Mouse (Mus musculus): ENCODE measurements around the gene Gramd4.
A peak's percentile ranks its signal among the peaks of the same experiment; 100 is the strongest.
"Not testable (repeated sequence)": the region's sequence is repeated elsewhere in the genome, so short reads cannot be mapped to it uniquely, and the experiment has no call there.

Gramd4 gene

GRCm38 (mm10) chr15:86167787-86168504, 110.5 kb downstream of the Gramd4 start:
- no peak for DNase-seq

GRCm38 (mm10) chr15:86168505-86168867, 111.0 kb downstream of the Gramd4 start:
- peak in 1 of 2 experiments; percentile 50 for DNase-seq

- DNase-seq: no peak
These were observed 111.7 kb downstream of the Gramd4 start for GRCm38 (mm10) chr15:86168941-86169816.

GRCm38 (mm10) chr15:86169817-86170110, 112.3 kb downstream of the Gramd4 start:
- DNase-seq: peak; percentile 50 to 63

- no peak for DNase-seq
These were observed 113.8 kb downstream of the Gramd4 start for GRCm38 (mm10) chr15:86171316-86171715.

GRCm38 (mm10) chr15:86172124-86172523, 114.6 kb downstream of the Gramd4 start:
- DNase-seq: no peak

GRCm38 (mm10) chr15:86172526-86172925, 115.0 kb downstream of the Gramd4 start:
- no peak for DNase-seq

GRCm38 (mm10) chr15:86173136-86173985, 115.9 kb downstream of the Gramd4 start:
- peak in 1 of 2 experiments; percentile 57 for DNase-seq

GRCm38 (mm10) chr15:86175253-86176050, 118.0 kb downstream of the Gramd4 start:
- DNase-seq: no peak

GRCm38 (mm10) chr15:86176166-86176565, 118.7 kb downstream of the Gramd4 start:
- DNase-seq: no peak

- DNase-seq: no peak
These were observed 119.5 kb downstream of the Gramd4 start for GRCm38 (mm10) chr15:86176771-86177702.

GRCm38 (mm10) chr15:86177703-86178251, 120.3 kb downstream of the Gramd4 start:
- not testable (repeated sequence) for DNase-seq

GRCm38 (mm10) chr15:86178594-86178993, 121.1 kb downstream of the Gramd4 start:
- no peak for DNase-seq

GRCm38 (mm10) chr15:86180427-86180826, 122.9 kb downstream of the Gramd4 start:
- no peak for DNase-seq

- not testable (repeated sequence) for DNase-seq
These were observed 123.8 kb downstream of the Gramd4 start for GRCm38 (mm10) chr15:86181321-86181720.

- peak in 1 of 2 experiments; percentile 62 for DNase-seq
These were observed 124.5 kb downstream of the Gramd4 start for GRCm38 (mm10) chr15:86181941-86182439.

GRCm38 (mm10) chr15:86182646-86183045, 125.2 kb downstream of the Gramd4 start:
- DNase-seq: peak in 1 of 2 experiments; percentile 41

- no peak for DNase-seq
These were observed 126.0 kb downstream of the Gramd4 start for GRCm38 (mm10) chr15:86183484-86183883.

- no peak for DNase-seq
These were observed 126.6 kb downstream of the Gramd4 start for GRCm38 (mm10) chr15:86184071-86184470.

All from kidney, postnatal 36 days (tissue).